Mouse (Mus musculus): Measurements from ENCODE around the gene Acot13.
A peak's percentile ranks its signal among the peaks of the same experiment; 100 is the strongest.
"Not testable (repeated sequence)": the region's sequence is repeated elsewhere in the genome, so short reads cannot be mapped to it uniquely, and the experiment has no call there.

The Acot13 gene

GRCm38 (mm10) chr13:24831353-24832130, at the start of gene Acot13, which contains the start of gene Tdp2:
Gene Acot13, minus strand, starts transcription at chr13:24831540.
Gene Tdp2, plus strand, starts transcription at chr13:24831679.
- peak; percentile 95 for DNase-seq

- DNase-seq: no peak
Measured at GRCm38 (mm10) chr13:24880704-24881103, 49.4 kb upstream of the Acot13 start.

- no peak for DNase-seq
Measured at GRCm38 (mm10) chr13:24880208-24880607, 48.9 kb upstream of the Acot13 start.

- no peak for DNase-seq
Measured at GRCm38 (mm10) chr13:24879359-24880040, 48.2 kb upstream of the Acot13 start.

DNA sequence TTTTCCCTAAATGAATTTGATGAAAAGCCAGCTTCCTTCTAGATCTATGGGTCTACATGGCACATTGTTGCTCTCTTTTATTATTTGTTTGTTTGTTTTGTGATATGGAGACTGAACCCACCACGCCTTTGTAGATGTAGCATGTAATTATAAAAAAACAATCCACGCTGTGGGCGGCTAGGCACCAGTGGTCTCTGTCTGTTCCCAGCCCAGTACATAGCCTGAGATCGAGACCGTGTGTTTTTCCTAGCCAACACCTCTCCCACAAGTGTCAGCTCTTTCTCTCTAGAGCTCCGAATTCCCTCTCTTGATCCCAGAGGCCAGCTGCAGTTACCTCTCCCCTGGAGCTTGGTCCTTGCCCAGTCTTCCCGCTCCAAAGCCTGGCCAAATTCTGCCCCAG, 36.9 kb upstream of the Acot13 start:
- no peak for DNase-seq

- no peak for DNase-seq
Measured at GRCm38 (mm10) chr13:24867789-24868188, 36.4 kb upstream of the Acot13 start.

DNA sequence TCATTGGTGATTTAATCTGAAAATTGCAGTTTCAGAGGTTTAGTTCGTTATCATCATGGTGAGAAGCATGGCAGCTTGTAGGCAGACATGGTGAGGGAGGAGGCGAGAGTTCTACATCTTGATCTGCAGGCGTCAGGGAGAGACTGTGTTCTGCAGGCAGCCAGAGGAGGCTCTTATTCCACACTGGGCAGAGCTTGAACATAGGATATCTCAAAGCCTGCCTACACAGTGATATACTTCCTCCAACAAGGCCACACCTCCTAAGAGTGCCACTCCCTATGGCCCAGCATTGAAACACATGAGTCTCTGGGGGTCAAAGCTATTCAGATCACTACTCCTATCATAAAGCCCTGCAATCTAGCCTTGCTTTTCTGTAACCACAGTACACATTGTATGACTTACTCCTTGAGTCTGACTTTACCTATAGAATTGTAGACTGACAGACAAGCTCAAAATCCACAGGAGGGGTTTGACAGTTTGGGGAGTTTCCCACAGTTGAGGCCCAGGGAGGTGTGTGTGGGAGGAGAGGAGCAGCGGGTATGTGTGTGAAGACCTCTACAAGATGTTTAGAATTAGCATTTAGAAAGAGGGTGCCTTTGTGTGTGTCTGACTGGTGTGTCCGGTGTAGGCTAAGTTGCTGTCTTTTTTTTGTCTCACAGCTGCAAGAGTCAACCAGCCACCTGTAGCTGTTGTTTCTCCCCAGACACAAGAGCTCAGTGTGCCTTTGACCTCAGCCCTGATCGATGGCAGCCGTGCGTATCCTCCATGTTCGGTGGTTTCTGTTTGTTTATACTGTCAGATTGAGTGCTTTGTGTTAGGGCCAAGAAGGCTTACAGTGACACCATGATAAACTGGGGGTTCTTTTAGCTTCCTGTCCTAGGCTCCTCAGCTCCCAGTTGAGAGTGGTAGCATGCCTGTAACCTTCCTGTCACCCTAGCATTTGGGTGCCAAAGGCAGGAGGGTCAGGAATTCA, 35.4 kb upstream of the Acot13 start:
- DNase-seq: no peak

DNA sequence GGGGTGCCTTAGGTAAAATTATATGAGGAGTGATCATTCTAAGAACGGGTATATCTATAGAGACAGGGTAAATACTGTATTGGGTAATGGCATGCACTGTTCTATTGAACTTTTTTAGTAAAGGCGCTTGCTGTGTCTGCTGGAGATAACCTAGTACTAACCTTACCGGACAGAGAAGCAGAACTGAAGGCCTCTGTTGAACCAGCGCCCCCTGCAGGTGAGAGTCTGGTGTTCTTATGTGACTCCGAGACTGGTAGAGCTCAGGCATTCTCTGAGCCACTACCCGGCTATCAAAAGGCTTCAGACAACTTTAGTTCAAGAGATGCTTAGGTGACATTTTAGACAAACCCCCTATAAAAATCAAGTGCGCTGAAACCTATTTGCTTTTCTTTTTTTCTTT, 31.2 kb upstream of the Acot13 start:
- DNase-seq: no peak

DNA sequence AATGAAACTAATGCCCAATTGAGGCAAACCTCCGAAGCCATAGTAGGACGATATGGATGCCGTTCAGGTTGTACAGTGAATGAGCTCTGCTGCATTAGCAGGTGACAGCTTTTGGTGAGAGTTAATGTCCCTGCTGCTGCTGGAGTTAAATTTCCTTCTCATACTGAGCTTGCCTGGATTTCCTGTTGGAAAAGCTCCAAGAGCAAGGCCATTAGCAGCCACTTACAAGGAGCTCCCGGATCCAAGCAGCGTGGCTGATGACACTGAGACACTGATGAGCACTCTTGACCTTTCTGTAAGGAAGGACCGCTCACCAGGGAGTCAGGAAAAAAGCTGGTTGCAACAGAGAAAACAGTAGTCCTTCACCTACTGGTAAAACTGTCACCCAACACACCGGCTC, 30.7 kb upstream of the Acot13 start:
- DNase-seq: no peak

DNA sequence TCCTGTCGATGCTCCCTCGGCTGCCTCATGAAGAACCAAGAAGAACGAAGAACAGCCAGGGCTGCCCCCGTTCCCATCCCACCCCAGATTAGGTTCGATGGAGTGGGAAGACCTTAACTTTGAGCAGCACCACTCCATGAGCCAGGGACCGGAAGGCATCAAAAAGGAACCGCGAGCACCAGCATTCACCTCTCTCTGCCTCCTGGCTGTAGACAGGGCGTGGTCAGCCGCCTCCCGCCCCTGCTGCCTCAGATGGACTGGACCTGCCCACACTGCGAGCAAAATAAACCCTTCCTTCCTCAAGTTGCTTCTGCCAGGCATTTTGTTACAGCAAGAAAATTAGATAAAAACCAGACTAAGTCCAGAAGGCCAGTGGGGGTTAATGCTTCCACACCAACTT, 29.7 kb upstream of the Acot13 start:
- DNase-seq: no peak

- no peak for DNase-seq
Measured at GRCm38 (mm10) chr13:24859115-24859514, 27.8 kb upstream of the Acot13 start.

DNA sequence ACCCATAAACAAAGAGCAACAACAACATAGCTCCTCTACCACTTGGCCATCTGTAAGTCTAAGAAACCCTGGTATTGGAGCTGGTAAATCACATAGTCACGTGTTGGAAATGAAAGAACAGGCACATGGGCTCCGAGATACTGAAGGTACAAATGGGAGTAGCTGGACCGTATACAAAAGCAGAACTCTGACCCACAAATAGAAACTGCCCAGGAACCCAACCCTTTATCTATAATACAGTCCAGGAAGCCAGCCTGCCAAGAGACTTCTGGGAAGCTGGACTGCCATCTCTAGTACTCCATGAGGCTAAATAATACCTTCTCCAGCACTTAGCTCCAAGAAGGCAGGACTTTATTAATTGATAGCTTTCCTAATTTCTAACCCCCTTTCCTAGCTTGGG, 21.2 kb upstream of the Acot13 start:
- DNase-seq: no peak

- no peak for DNase-seq
Measured at GRCm38 (mm10) chr13:24851989-24852388, 20.6 kb upstream of the Acot13 start.

GRCm38 (mm10) chr13:24849318-24849717, 18.0 kb upstream of the Acot13 start:
- no peak for DNase-seq

DNA sequence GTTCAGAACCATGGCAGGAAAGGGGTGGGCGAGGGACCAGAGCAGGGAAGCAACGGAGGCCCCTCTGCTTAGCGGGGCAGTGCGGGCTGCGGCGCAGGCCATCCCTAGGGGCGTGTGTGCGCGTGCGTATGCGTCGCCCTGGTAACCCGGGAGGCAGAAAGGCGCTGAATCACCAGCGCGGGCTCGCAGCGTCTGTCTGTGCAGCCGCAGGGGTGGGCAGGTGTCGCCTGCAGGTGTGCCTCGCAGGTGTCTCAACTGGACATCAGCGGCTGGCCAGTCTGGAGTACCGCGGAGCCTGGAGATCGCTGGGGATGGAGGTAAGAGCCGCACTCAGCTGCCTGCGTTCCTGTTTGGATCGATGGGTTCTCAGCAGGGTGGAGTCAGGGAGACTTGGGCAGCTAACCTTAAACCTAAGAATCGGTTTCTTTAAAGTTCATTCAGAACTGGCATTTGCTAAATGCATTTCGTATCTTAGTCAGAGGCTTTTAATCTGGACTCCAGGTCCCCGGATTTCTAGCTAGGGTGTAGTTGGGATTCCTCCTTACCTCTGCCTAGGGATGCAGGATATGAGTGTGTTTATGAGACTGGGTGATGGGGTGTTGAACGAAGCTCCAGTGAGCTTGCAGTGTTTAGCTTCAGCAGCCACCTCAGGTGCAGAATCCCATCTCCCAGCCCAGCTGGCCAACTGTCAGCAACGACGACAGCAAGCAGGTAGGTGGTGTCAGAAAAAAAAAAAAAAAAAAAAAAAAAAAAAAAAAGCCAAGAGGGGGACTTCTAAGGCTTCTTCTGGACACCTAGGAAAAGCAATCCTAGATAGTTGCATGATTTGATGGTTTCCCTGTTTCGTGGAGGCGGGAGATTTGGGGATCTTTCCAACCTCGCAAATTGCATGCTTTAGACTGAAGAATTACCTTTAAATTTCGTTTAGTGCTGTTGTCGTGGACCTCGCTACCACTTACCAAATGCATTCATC, 13.9 kb upstream of the Acot13 start, which contains the start of gene D130043K22Rik:
Gene D130043K22Rik (plus strand): TSS at position 153 of the 973 bp plus-strand sequence.
- DNase-seq: peak; percentile 83

DNA sequence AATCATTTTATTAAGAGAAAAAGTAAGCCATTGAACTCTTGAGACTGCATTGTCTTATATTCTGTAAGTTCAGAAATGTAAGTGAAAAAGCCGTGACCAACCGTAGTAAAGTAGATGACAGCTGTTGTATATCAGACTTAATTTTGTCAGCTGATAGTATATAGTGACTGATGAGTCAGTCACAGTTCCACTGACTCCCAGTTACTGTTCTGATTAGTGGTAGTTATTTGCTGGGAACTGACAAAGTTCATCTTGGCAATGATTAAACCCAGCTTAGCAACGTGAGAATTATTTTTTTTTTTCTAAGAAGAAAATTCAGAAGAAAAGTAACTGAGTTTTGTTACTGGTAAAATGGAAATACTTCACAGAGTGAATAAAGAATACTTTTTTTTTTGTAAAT, 10.4 kb upstream of the Acot13 start:
- no peak for DNase-seq

GRCm38 (mm10) chr13:24839831-24840230, 8.5 kb upstream of the Acot13 start:
- DNase-seq: no peak

- not testable (repeated sequence) for DNase-seq
Measured at GRCm38 (mm10) chr13:24837765-24838164, 6.4 kb upstream of the Acot13 start.

GRCm38 (mm10) chr13:24832811-24833155, 1.4 kb upstream of the Acot13 start:
- DNase-seq: no peak

DNA sequence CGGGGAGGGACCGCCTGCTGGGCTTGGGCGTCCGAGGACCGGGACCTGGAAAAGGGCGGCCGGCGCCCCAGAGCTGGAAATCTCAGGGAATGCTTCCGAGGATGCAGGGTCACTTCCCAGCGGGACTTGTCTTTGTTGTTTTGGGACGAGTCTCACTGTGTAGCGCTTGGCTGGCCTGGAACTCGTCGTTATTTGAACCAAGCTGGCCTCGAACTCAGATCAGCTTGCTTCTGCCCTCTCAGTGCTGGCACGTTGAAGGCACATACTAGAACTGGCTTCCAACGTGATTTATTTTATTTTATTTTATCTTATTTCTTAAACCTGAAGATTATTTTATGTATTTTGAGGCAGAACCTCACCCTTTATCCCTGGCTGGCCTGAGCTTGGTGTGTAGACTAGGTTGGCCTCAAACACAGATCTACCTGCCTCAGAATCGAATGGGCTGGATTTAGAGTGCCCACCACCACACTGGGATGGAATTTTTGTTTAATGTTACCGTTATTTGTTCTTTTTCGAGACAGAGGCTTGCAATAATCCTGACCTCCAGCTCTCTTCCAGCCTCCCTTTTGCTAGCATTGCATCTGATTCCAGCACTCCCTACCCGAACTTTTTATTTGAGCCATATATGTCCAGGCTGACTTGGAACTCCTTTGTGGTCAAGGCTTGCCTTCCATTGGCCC, 931 bp upstream of the Acot13 start:
- DNase-seq: no peak

GRCm38 (mm10) chr13:24830756-24831352, 486 bp downstream of the Acot13 start:
- DNase-seq: no peak
